Mouse (Mus musculus) retina, postnatal 7 days (tissue): ENCODE data around the gene Pbxip1.
"Not testable (repeated sequence)": the region's sequence is repeated elsewhere in the genome, so short reads cannot be mapped to it uniquely, and the experiment has no call there.

ENCODE experiments used
- DNase-seq: peaks from one replicate; pipeline ENCODE4 v3.0.0-alpha.2; 2012; ENCODE audit warnings: low read depth, low spot score

The Pbxip1 gene

DNA sequence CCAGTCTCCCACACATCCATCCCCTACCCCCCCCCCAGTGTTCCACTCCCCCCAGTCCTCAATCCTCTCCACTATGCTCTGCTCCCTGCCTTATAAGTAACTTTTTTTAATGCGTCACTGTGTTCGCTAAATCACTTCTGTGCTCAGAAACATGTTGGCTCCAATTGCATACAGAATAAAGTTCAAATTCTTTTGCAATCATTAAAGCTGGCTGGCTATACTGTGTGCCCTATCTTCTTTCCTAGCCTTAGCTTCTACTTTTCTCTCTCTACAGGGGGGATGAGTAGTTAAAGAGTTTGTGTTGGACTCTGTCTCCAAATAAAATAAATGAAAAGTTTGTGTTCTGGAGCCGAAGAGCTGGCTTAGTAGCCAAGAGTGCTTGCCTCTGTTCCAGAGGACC, 26.8 kb upstream of the Pbxip1 start:
- DNase-seq: no peak

- no peak for DNase-seq
These were observed 25.6 kb upstream of the Pbxip1 start for GRCm38 (mm10) chr3:89410864-89411263.

DNA sequence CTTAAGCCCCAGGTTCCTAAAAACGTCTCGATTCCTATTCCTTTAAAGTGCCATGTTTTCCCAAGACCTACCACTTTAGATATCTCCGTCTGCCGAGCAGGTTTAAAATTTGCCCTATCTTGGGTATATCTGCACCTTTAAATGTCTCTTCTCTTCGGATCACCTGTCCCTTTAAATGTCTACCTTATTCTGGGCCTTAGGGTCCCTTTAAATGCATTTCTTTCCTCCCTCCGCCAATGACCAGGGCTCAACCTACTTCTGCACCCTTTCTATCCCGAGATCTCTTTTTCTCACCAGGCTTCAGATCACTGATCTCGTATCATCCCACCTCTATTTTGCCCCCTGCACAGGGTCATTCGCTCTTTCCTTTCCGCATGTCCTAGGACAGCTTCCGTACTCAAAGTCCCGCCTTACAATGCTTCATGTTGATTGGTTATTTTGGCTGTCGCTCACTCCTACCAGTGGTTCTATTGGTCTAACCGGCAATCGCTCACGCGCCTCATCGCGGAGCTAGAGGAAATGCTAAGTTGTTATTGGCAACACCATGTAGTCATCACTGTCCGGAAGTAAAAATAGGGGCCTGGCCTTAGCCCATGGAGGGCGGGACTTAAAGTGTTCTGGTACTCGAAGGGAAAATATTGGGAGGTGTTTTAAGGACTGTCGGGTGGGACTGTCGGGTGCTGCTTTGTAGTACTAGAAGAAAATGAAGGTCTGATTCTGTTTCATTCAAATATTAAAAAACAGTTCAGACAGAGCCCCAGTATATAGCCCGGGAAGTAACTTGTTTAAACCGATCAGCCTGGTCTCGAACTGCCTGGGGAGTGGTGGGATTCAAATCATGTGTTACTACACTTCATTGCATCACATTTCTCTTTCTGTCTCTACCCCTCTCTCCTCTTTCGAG, 24.8 kb upstream of the Pbxip1 start, which contains the start of gene Flad1:
Gene Flad1, minus strand, starts transcription at position 381 of the 904 bp plus-strand sequence.
- peak; percentile 100 for DNase-seq

DNA sequence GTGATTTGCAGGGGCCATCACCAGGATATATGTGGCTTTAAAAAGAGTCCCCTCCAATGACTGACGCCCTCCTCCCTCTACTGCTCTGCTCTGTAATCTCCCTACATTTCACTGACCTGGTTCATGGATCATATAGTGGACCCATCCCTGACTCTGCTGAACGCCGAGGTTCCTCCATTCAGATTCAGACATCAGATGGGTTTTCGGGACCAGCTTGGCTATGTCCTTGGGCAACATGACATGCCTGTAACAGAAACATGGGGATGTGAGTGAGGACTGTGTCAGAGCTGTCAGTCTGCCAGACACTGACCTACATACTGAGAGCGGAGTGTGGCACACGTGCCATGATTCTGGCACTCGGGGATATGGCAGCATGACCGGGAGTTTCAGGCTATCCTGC, 20.3 kb upstream of the Pbxip1 start:
- no peak for DNase-seq

DNA sequence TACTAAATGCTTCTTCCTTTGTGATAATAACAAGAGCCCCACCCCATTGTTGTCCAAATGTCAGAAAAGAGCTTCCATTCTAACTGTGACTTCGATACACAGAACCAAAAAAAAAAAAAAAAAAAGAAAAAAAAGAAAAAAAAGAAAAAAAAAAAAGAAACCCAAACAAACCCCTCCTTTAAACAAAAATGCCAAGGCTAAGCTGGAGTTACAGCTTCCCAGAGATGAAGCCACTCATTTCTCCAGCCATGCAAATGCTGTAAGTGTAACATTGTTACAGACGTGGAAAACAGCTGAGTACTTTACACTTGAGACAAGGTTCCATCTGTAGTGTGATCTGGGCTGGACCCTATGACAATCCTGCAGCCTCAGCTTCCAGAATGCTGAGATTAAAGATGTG, 19.4 kb upstream of the Pbxip1 start:
- DNase-seq: no peak

- DNase-seq: no peak
These were observed 18.7 kb upstream of the Pbxip1 start for GRCm38 (mm10) chr3:89417840-89418169.

DNA sequence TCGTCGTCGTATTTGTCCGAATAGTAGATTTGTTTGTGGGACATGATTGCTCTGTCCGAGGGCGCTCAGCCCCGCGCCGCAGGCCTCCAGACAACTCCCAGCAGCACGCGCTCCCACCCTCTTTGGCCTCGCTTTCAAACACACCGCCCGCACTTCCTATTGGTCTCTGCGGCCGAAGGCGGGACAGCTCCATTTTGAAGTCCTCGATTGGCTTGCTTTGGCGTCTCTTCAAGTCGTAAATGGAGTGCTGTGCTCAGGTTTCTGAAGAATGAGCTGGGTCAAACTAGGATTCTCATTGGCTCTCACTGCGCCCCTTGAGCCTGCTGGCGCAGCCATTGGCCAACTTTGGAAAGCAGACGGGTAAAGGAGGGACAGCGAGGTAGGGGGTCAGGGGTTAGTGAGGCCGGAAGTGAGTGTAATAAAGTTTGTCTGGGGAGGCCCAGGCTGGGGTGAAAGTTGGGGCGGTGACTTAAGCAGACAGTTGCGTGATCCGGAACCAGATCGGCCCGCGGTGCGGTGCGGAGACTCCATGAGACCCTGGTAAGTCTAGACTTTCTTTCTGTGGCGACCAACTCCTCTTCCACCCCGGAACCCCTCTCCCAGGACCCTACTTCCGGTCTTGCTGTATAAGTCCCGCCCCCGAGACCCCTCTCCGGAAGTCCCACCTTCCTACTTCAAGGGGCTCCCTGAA, 18.2 kb upstream of the Pbxip1 start, which contains the start of the genes Cks1b and Shc1:
Gene Cks1b, minus strand, starts transcription at position 214 of the 691 bp plus-strand sequence.
Gene Shc1, plus strand, starts transcription at position 274 of the 691 bp plus-strand sequence.
- peak; percentile 93 for DNase-seq

DNA sequence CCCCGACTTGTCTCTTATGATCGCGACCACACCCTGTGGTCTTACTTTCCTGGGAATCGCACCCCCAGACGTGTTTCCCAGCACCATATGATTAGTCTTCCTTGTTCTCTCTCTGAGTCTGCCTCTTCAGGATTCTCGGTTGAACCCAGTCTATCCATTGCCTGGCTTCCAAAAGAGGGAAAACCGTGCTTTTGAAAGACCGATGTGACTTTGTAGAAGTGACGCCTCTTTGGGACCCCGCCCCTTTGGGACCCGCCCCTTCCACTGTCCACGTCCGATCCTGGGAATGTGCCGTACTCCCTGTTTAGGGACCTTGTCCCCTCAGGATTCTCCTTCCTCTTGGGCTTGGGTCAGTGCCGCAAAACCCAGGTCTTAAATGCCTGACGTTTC, 17.6 kb upstream of the Pbxip1 start:
- DNase-seq: no peak

GRCm38 (mm10) chr3:89419571-89419970, 16.9 kb upstream of the Pbxip1 start:
- no peak for DNase-seq

DNA sequence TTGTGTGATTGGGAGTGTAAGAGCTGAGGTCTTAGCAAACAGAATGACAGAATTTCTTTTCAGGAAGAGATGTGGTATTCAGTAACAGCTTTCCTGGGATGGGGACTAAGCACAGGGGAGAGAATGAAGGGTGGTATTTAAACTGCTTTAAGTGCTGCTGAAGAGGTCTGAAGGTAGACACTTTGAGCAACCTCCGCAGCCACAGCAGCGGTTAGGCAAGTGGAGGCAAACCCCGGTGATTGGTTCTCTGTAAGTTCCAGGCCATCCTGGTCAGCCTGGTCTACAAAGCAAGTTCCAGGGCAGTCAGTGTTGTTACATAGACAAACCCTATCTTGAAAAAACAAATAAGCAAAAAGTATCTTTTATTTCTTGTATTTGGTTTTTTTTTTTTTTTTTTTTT, 16.5 kb upstream of the Pbxip1 start:
- no peak for DNase-seq

- DNase-seq: no peak
These were observed 16.1 kb upstream of the Pbxip1 start for GRCm38 (mm10) chr3:89420421-89420820.

GRCm38 (mm10) chr3:89421002-89421774, 15.3 kb upstream of the Pbxip1 start:
- DNase-seq: no peak

- no peak for DNase-seq
These were observed 14.6 kb upstream of the Pbxip1 start for GRCm38 (mm10) chr3:89421810-89422473.

- no peak for DNase-seq
These were observed 13.8 kb upstream of the Pbxip1 start for GRCm38 (mm10) chr3:89422556-89423205.

DNA sequence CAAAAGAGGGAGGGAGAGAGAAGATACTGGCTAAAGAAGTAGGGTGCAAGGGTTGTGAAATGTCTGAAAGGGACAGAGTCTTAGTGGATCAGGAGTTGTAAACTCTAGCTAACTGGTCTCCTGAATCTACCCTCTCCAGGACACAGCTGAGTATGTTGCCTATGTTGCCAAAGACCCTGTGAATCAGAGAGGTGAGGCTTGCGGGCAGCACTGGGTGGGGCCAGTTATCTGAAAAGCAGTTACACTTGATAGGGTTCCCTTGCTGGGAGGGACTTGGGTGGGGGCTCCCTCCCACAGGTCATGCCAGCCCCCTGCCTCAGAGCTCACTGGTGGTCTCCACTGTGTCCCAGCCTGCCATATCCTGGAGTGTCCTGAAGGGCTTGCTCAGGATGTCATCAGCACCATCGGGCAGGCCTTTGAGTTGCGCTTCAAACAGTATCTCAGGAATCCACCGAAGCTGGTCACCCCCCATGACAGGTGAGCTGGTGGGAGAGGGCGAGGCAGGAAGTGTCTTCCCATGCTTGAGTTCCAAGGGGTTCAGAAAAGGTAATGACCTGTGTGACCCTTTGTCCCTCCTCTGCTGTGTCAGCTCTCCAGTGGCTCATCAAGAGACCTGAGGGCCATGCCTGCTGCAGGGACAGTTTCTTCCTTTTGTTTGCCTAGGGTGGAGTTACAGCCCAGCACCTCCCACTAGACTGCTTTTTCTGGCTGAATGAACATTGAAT, 11.9 kb upstream of the Pbxip1 start:
- DNase-seq: no peak

GRCm38 (mm10) chr3:89425141-89425525, 11.4 kb upstream of the Pbxip1 start:
- DNase-seq: no peak

DNA sequence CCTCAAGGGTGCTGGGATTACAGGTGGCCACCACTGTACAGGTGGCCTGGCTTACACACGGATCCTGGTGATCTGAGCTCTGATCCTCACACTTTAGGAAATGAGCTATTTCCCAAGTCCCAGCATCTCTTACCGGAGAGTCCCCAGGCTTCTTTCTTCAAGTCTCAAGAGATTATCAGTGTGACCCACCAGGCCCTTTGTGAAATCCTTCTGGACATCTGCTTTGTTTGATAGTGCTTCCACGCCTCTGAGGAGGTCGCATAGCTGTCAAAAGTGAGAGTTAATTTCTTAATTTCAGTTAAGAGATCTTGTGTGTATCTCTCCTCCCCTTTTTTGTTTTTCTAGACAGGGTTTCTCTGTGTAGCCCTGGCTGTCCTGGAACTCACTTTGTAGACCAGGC, 10.6 kb upstream of the Pbxip1 start:
- no peak for DNase-seq

DNA sequence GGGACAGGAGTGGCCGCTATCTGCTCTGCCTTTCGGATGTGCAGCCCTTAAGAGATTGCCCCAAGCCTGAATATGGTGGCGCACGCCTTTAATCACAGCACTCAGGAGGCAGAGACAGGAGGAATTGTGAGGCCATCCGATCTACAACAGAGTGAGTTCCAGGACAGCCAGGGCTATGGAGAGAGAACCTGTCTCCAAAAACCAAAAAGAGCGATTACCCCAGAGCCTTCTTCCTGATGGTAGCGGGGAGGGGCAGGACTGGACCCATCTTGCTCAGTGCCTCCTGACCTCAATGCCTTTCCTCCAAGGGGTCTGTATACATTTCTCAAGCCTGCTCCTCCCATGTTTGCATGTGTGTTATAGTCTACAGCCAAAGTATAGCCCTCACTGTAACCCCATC, 7.5 kb upstream of the Pbxip1 start:
- DNase-seq: not testable (repeated sequence)

GRCm38 (mm10) chr3:89430171-89431159, 6.0 kb upstream of the Pbxip1 start, which contains the start of gene Pygo2:
Gene Pygo2, plus strand, starts transcription at chr3:89430214.
- peak; percentile 85 for DNase-seq
